In the genomic region with DNA sequence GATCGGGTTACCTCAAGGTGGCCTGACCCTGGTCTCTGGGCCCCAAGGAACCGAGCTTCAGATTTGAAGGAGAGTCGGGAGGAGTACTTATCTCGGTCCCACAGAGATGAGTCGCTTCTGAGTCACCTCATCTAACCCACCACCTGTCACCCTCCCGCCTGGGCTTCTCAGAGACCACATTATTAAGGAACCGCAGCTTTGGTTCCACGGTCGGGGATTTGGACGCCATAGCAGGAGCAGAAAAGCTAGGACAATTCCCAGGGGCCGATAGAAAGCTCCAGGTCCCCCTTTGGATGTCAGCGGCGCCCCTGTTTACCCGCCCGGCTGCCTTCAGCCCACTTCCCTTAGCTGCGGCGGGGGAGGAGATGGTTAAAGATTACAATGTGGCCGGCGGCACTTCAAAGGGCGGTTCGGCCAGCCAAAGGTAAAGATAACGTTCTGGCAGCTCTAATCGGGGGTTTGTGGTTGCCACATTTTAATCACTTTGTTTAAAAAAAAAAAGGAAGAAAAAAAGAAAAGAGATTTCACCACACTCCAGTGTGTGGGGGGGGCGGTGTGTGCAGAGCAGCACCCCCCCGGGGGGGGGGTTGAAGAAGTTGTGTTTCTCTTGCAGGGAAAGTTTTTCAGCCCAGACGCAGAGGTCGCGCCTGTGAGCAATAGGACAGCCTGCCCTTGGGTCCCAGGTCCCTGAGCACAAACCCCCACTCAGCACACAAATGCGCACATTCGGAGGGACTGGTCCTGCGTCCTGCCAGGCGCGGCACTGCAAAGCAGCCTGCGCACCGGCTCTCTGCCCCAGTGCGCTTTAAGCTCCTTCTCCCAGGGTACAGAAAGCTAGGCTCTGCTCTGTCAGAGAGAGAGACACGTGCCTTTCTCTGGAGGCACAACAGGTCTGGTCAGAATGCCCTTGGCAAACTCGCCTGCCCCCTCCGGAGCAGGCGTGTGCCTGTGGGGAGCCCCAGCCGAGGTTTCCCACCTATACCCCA, we compare ENCODE assay signal across 8 mouse cellular contexts. TPM values are rescaled to one million over a fixed set of nuclear protein-coding genes. Genes with fewer than 3 reads are reported as not detected.
DNase-seq lines count a peak whose midpoint lies in the region; ATAC-seq lines count a peak whose summit lies in the region.

No protein-coding gene starts in this region.

- ATAC-seq in forebrain, embryonic 12.5 days (ENCODE audit: low FRiP score), result peak; percentile 68
- peak; percentile 77 for ATAC-seq in midbrain, embryonic 16.5 days

- peak overlapping the region; percentile 50 for H3K9ac ChIP-seq in forebrain, embryonic 12.5 days
- H3K9ac ChIP-seq in midbrain, embryonic 16.5 days (ENCODE audit: low read depth, low read length), result peak overlapping the region; percentile 65

- peak overlapping the region; percentile 98 for H3K4me2 ChIP-seq in forebrain, embryonic 12.5 days
- peak overlapping the region; percentile 93 for H3K4me2 ChIP-seq in midbrain, embryonic 16.5 days (ENCODE audit: low read length)

- H3K27me3 ChIP-seq in forebrain, embryonic 12.5 days, result peaks cover 76% of the 10 kb centered on the region
- H3K27me3 ChIP-seq in limb, embryonic 10.5 days (ENCODE audit: low read depth, poor library complexity, severe bottlenecking), result peaks cover 70% of the 10 kb centered on the region
- peaks cover 21% of the 10 kb centered on the region for H3K27me3 ChIP-seq in midbrain, embryonic 16.5 days (ENCODE audit: control insufficient read depth, insufficient read depth, low read depth, low read length)

- H3K27ac ChIP-seq in brown adipose tissue, adult 24 weeks (replicated peaks; ENCODE audit: low read depth, low read length), result no peak overlapping the region
- H3K27ac ChIP-seq in forebrain, embryonic 12.5 days, result no peak overlapping the region
- peak overlapping the region; percentile 2; the same call in 1 of the 2 replicates for H3K27ac ChIP-seq in limb, embryonic 10.5 days
- H3K27ac ChIP-seq in midbrain, embryonic 16.5 days (ENCODE audit: low read length), result no peak overlapping the region

- H3K4me3 ChIP-seq in brown adipose tissue, adult 24 weeks (ENCODE audit: insufficient read depth, low read depth, low read length), result peak overlapping the region; percentile 6; the same call in 1 of the 2 replicates
- peak overlapping the region; percentile 57 for H3K4me3 ChIP-seq in forebrain, embryonic 12.5 days (replicated peaks)
- H3K4me3 ChIP-seq in limb, embryonic 10.5 days, result peak overlapping the region; percentile 65
- peak overlapping the region; percentile 59 for H3K4me3 ChIP-seq in midbrain, embryonic 16.5 days (ENCODE audit: low read depth, low read length)

- under 1% methylated on average over 41 of the region's 41 CpGs for WGBS in forebrain, embryonic 12.5 days
- under 1% methylated on average over 41 of the region's 41 CpGs for WGBS in limb, embryonic 10.5 days
- WGBS in midbrain, embryonic 16.5 days, result under 1% methylated on average over 41 of the region's 41 CpGs

- intact Hi-C loops in left cerebral cortex, postnatal 4 days (cut with DNase I), result no loop called here
- intact Hi-C loops in left cerebral cortex, postnatal 10 days (cut with DNase I), result no loop called here

- no peaks in the 10 kb centered on the region for H3K4me1 ChIP-seq in brown adipose tissue, adult 24 weeks (ENCODE audit: control insufficient read depth, insufficient read depth, insufficient read length, low read length)
- peaks cover 28% of the 10 kb centered on the region for H3K4me1 ChIP-seq in forebrain, embryonic 12.5 days
- peaks cover 34% of the 10 kb centered on the region for H3K4me1 ChIP-seq in limb, embryonic 10.5 days
- H3K4me1 ChIP-seq in midbrain, embryonic 16.5 days (ENCODE audit: control insufficient read depth, insufficient read depth, low read length), result peaks cover 18% of the 10 kb centered on the region

- H3K9me3 ChIP-seq in forebrain, embryonic 12.5 days, result no peaks in the 10 kb centered on the region
- H3K9me3 ChIP-seq in limb, embryonic 10.5 days (replicated peaks), result no peaks in the 10 kb centered on the region
- H3K9me3 ChIP-seq in midbrain, embryonic 16.5 days (replicated peaks; ENCODE audit: control insufficient read depth, low read length, poor library complexity, severe bottlenecking), result no peaks in the 10 kb centered on the region

- no peaks in the 10 kb centered on the region for H3K36me3 ChIP-seq in forebrain, embryonic 12.5 days (replicated peaks)
- H3K36me3 ChIP-seq in limb, embryonic 10.5 days, result no peaks in the 10 kb centered on the region
- no peaks in the 10 kb centered on the region for H3K36me3 ChIP-seq in midbrain, embryonic 16.5 days (ENCODE audit: control insufficient read depth, insufficient read depth, low read length)

- DNase-seq in left cerebral cortex, postnatal 4 days, result peak; percentile 37
- no peak for DNase-seq in left cerebral cortex, postnatal 10 days (ENCODE audit: extremely low spot score in 1 of 2, low spot score in 2 of 2)
- DNase-seq in limb, embryonic 10.5 days (ENCODE audit: low spot score), result peak; percentile 67
- DNase-seq in T-cell, adult 2 months (ENCODE audit: low spot score), result no peak
- no peak for DNase-seq in gastrocnemius, postnatal 10 days

RNA-seq across cellular contexts. Expression of a gene that starts 1.0 kb away (rescaled TPM):
- 1 to 10 TPM; 1.1 to 1.4 TPM for total RNA-seq in left cerebral cortex, postnatal 4 days (2021)
- 1 to 10 TPM; 2.0 to 2.5 TPM for total RNA-seq in left cerebral cortex, postnatal 10 days (2021)
- not detected in 2 replicates for polyA plus RNA-seq in brown adipose tissue, adult 24 weeks (2012; ENCODE audit: insufficient read depth, insufficient read length, missing spikeins)
- 1.2 and 2.0 TPM in 2 replicates for polyA plus RNA-seq in forebrain, embryonic 12.5 days (2016; fragmentation: Nextera tagmentation; extraction: Ambion mirVana)
- polyA plus RNA-seq in limb, embryonic 10.5 days (2016; fragmentation: Nextera tagmentation; extraction: Ambion mirVana), result 1.4 and 2.3 TPM in 2 replicates
- polyA plus RNA-seq in midbrain, embryonic 16.5 days (2015; fragmentation: Nextera tagmentation; extraction: Ambion mirVana), result 1.3 and 1.4 TPM in 2 replicates
- total RNA-seq in gastrocnemius, postnatal 10 days (2021), result under 1 TPM; 0.79 to 0.80 TPM

RNA-seq across cellular contexts. Expression of a gene that starts 16.8 kb away (rescaled TPM):
- total RNA-seq in left cerebral cortex, postnatal 4 days (2021), result under 1 TPM in 1 of 2 experiments, not detected in 1; 0.66 TPM
- total RNA-seq in left cerebral cortex, postnatal 10 days (2021), result under 1 TPM; 0.34 to 0.61 TPM
- not detected in 2 replicates for polyA plus RNA-seq in brown adipose tissue, adult 24 weeks (2012; ENCODE audit: insufficient read depth, insufficient read length, missing spikeins)
- polyA plus RNA-seq in forebrain, embryonic 12.5 days (2016; fragmentation: Nextera tagmentation; extraction: Ambion mirVana), result not detected in 2 replicates
- polyA plus RNA-seq in limb, embryonic 10.5 days (2016; fragmentation: Nextera tagmentation; extraction: Ambion mirVana), result not detected in 2 replicates
- 0.21 and 0.43 TPM in 2 replicates for polyA plus RNA-seq in midbrain, embryonic 16.5 days (2015; fragmentation: Nextera tagmentation; extraction: Ambion mirVana)
- not detected for total RNA-seq in gastrocnemius, postnatal 10 days (2021)

Comparison
In these comparisons a context has a peak if more than half of its experiments do, and no peak if none do; other contexts are left out.
1. DNase-seq: peak in left cerebral cortex, postnatal 4 days (single experiment) and limb, embryonic 10.5 days (single experiment); none in left cerebral cortex, postnatal 10 days (0 of 2), T-cell, adult 2 months (single experiment) and gastrocnemius, postnatal 10 days (single experiment).
2. H3K4me3 ChIP-seq: peak in every context shown above with its lines; median percentile 65 in limb, embryonic 10.5 days; 59 in midbrain, embryonic 16.5 days; 57 in forebrain, embryonic 12.5 days; 6 in brown adipose tissue, adult 24 weeks.